Mouse (Mus musculus): ENCODE results near the gene Nsdhl. TPM values are rescaled to one million over a fixed set of nuclear protein-coding genes. Genes with fewer than 3 reads are reported as not detected.
A peak's percentile ranks its signal among the peaks of the same experiment; 100 is the strongest.

Nsdhl gene
- polyA plus RNA-seq, 2 experiments, result 23.5 to 24.7 TPM

- no peaks in the 10 kb centered on the region for H3K9me3 ChIP-seq (ENCODE audit: control insufficient read depth, low read length)
- H3K27me3 ChIP-seq (ENCODE audit: control insufficient read depth, insufficient read depth, low read length), result no peaks in the 10 kb centered on the region
- H3K36me3 ChIP-seq (replicated peaks; ENCODE audit: control insufficient read depth, insufficient read depth, low read depth), result no peaks in the 10 kb centered on the region
- no peak overlapping the region for H3K27ac ChIP-seq
- no peak for DNase-seq (ENCODE audit: low read depth in 3 of 3, low spot score in 3 of 3)
- H3K4me1 ChIP-seq (replicated peaks; ENCODE audit: control insufficient read depth in 2 of 2, insufficient read depth in 2 of 2, low read length in 1 of 2), result no peaks in the 10 kb centered on the region
- H3K4me2 ChIP-seq (ENCODE audit: low read depth), result no peak overlapping the region
- ATAC-seq (ENCODE audit: insufficient read depth), result no peak
- WGBS (ENCODE audit: insufficient replicate concordance), result 58% methylated on average over 6 of the region's 6 CpGs
- no peak overlapping the region for H3K4me3 ChIP-seq (ENCODE audit: insufficient read depth in 1 of 2, low read depth in 2 of 2, low read length in 2 of 2)
- TF ChIP-seq EP300 (IDR thresholded peaks at IDR 0.05; ENCODE audit: low read depth) (no peak), CTCF (IDR thresholded peaks at IDR 0.05; ENCODE audit: low read depth) (no peak)
- no peak overlapping the region for H3K9ac ChIP-seq (replicated peaks)
These were observed 10.5 kb upstream of the Nsdhl start for GRCm38 (mm10) chrX:72907619-72908403.

- no peak for ATAC-seq (ENCODE audit: insufficient read depth)
- Histone ChIP-seq H3K9me3 (ENCODE audit: control insufficient read depth, low read length) (no peaks in the 10 kb centered on the region), H3K4me2 (ENCODE audit: low read depth) (no peak overlapping the region), H3K4me3 (ENCODE audit: insufficient read depth in 1 of 2, low read depth in 2 of 2, low read length in 2 of 2) (no peak overlapping the region), H3K27me3 (ENCODE audit: control insufficient read depth, insufficient read depth, low read length) (no peaks in the 10 kb centered on the region), H3K27ac (no peak overlapping the region), H3K9ac (replicated peaks) (no peak overlapping the region), H3K36me3 (replicated peaks; ENCODE audit: control insufficient read depth, insufficient read depth, low read depth) (no peaks in the 10 kb centered on the region), H3K4me1 (replicated peaks; ENCODE audit: control insufficient read depth in 2 of 2, insufficient read depth in 2 of 2, low read length in 1 of 2) (no peaks in the 10 kb centered on the region)
- 27% methylated on average over 2 of the region's 2 CpGs for whole genome bisulfite sequencing (ENCODE audit: insufficient replicate concordance)
- TF ChIP-seq EP300 (IDR thresholded peaks at IDR 0.05; ENCODE audit: low read depth), result no peak
- TF ChIP-seq CTCF (IDR thresholded peaks at IDR 0.05; ENCODE audit: low read depth), result peak; percentile 17; the same call in 1 of the 2 replicates
- DNase-seq (ENCODE audit: low read depth in 3 of 3, low spot score in 3 of 3), result no peak
These were observed 10.0 kb upstream of the Nsdhl start for GRCm38 (mm10) chrX:72908404-72908741.

GRCm38 (mm10) chrX:72911611-72912010 is 6.7 kb upstream of the Nsdhl start:
- no peak overlapping the region for H3K27ac ChIP-seq
- H3K4me2 ChIP-seq (ENCODE audit: low read depth), result no peak overlapping the region
- H3K27me3 ChIP-seq (ENCODE audit: control insufficient read depth, insufficient read depth, low read length), result no peaks in the 10 kb centered on the region
- no peaks in the 10 kb centered on the region for H3K9me3 ChIP-seq (ENCODE audit: control insufficient read depth, low read length)
- no peak for DNase-seq (ENCODE audit: low read depth in 3 of 3, low spot score in 3 of 3)
- no peak overlapping the region for H3K9ac ChIP-seq (replicated peaks)
- TF ChIP-seq CTCF (IDR thresholded peaks at IDR 0.05; ENCODE audit: low read depth) (no peak), EP300 (IDR thresholded peaks at IDR 0.05; ENCODE audit: low read depth) (no peak)
- WGBS (ENCODE audit: insufficient replicate concordance), result 84% methylated on average over 1 of the region's 1 CpGs
- no peak for ATAC-seq (ENCODE audit: insufficient read depth)
- no peaks in the 10 kb centered on the region for H3K4me1 ChIP-seq (replicated peaks; ENCODE audit: control insufficient read depth in 2 of 2, insufficient read depth in 2 of 2, low read length in 1 of 2)
- H3K36me3 ChIP-seq (replicated peaks; ENCODE audit: control insufficient read depth, insufficient read depth, low read depth), result no peaks in the 10 kb centered on the region
- H3K4me3 ChIP-seq (ENCODE audit: insufficient read depth in 1 of 2, low read depth in 2 of 2, low read length in 2 of 2), result no peak overlapping the region

GRCm38 (mm10) chrX:72918682-72919059 is 314 bp downstream of the Nsdhl start:
- H3K9ac ChIP-seq (replicated peaks), result peak overlapping the region; percentile 54
- H3K27ac ChIP-seq, result peak overlapping the region; percentile 18; the same call in 1 of the 2 replicates
- H3K4me1 ChIP-seq (replicated peaks; ENCODE audit: control insufficient read depth in 2 of 2, insufficient read depth in 2 of 2, low read length in 1 of 2), result 0 out of 4 replicates have a peak, but pooled peaks cover 0 to 2% of the 10 kb centered on the region in 2 experiments
- DNase-seq (ENCODE audit: low read depth in 3 of 3, low spot score in 3 of 3) (no peak), ATAC-seq (ENCODE audit: insufficient read depth) (peak; percentile 16; the same call in 1 of the 2 replicates)
- peak overlapping the region; percentile 63 to 70 for H3K4me3 ChIP-seq (ENCODE audit: insufficient read depth in 1 of 2, low read depth in 2 of 2, low read length in 2 of 2)
- TF ChIP-seq EP300 (IDR thresholded peaks at IDR 0.05; ENCODE audit: low read depth) (no peak), CTCF (IDR thresholded peaks at IDR 0.05; ENCODE audit: low read depth) (no peak)
- no peaks in the 10 kb centered on the region for H3K9me3 ChIP-seq (ENCODE audit: control insufficient read depth, low read length)
- peak overlapping the region; percentile 77 for H3K4me2 ChIP-seq (ENCODE audit: low read depth)
- no peaks in the 10 kb centered on the region for H3K36me3 ChIP-seq (replicated peaks; ENCODE audit: control insufficient read depth, insufficient read depth, low read depth)
- H3K27me3 ChIP-seq (ENCODE audit: control insufficient read depth, insufficient read depth, low read length), result no peaks in the 10 kb centered on the region
- 12% methylated on average over 6 of the region's 6 CpGs for WGBS (ENCODE audit: insufficient replicate concordance)

- H3K27ac ChIP-seq, result no peak overlapping the region
- no peak overlapping the region for H3K4me3 ChIP-seq (ENCODE audit: insufficient read depth in 1 of 2, low read depth in 2 of 2, low read length in 2 of 2)
- no peak for TF ChIP-seq CTCF (IDR thresholded peaks at IDR 0.05; ENCODE audit: low read depth)
- no peak for TF ChIP-seq EP300 (IDR thresholded peaks at IDR 0.05; ENCODE audit: low read depth)
- no peaks in the 10 kb centered on the region for H3K36me3 ChIP-seq (replicated peaks; ENCODE audit: control insufficient read depth, insufficient read depth, low read depth)
- H3K27me3 ChIP-seq (ENCODE audit: control insufficient read depth, insufficient read depth, low read length), result no peaks in the 10 kb centered on the region
- H3K9ac ChIP-seq (replicated peaks), result no peak overlapping the region
- DNase-seq (ENCODE audit: low read depth in 3 of 3, low spot score in 3 of 3) (no peak), ATAC-seq (ENCODE audit: insufficient read depth) (no peak)
- H3K4me1 ChIP-seq (replicated peaks; ENCODE audit: control insufficient read depth in 2 of 2, insufficient read depth in 2 of 2, low read length in 1 of 2), result 0 out of 4 replicates have a peak, but pooled peaks cover 0 to 2% of the 10 kb centered on the region in 2 experiments
- H3K4me2 ChIP-seq (ENCODE audit: low read depth), result no peak overlapping the region
- 72% methylated on average over 2 of the region's 2 CpGs for WGBS (ENCODE audit: insufficient replicate concordance)
- no peaks in the 10 kb centered on the region for H3K9me3 ChIP-seq (ENCODE audit: control insufficient read depth, low read length)
These were observed 3.0 kb downstream of the Nsdhl start for GRCm38 (mm10) chrX:72921391-72921790.

Data from liver, embryonic 14.5 days (tissue).